Mouse (Mus musculus): ENCODE measurements around the gene Satb1. TPM values are rescaled to one million over a fixed set of nuclear protein-coding genes. Genes with fewer than 3 reads are reported as not detected.

Satb1 gene
- polyA plus RNA-seq, 1 experiment from 2014 or later = 34.2 TPM

- peaks cover 14% of the 10 kb centered on the region for H3K4me1 ChIP-seq (ENCODE audit: control insufficient read depth, insufficient read depth, low read length)
- DNase-seq = peak; percentile 50
- H3K36me3 ChIP-seq (ENCODE audit: control insufficient read depth, insufficient read depth, low read length) = no peaks in the 10 kb centered on the region
- peak overlapping the region; percentile 72 for H3K9ac ChIP-seq (replicated peaks; ENCODE audit: low read length)
- H3K4me2 ChIP-seq (ENCODE audit: low read length) = peak overlapping the region; percentile 100
- under 1% methylated on average over 57 of the region's 57 CpGs for WGBS
- peak overlapping the region; percentile 65 for H3K4me3 ChIP-seq (replicated peaks; ENCODE audit: low read depth, low read length)
- ATAC-seq (ENCODE audit: low FRiP score, low TSS enrichment) = peak; percentile 35; the same call in 1 of the 2 replicates
- H3K27me3 ChIP-seq (ENCODE audit: control insufficient read depth, insufficient read depth, low read length) = peaks cover 43% of the 10 kb centered on the region
- H3K9me3 ChIP-seq (ENCODE audit: control insufficient read depth, low read length) = no peaks in the 10 kb centered on the region
- no peak overlapping the region for H3K27ac ChIP-seq (replicated peaks; ENCODE audit: low read depth, low read length)
Observed at GRCm38 (mm10) chr17:51831702-51832420, 1.2 kb downstream of the Satb1 start.

GRCm38 (mm10) chr17:51831121-51831701 is 1.9 kb downstream of the Satb1 start:
- Histone ChIP-seq H3K27ac (replicated peaks; ENCODE audit: low read depth, low read length) (no peak overlapping the region), H3K27me3 (ENCODE audit: control insufficient read depth, insufficient read depth, low read length) (peaks cover 43% of the 10 kb centered on the region), H3K9ac (replicated peaks; ENCODE audit: low read length) (peak overlapping the region; percentile 72; the same call in 1 of the 2 replicates), H3K9me3 (ENCODE audit: control insufficient read depth, low read length) (no peaks in the 10 kb centered on the region), H3K4me3 (replicated peaks; ENCODE audit: low read depth, low read length) (peak overlapping the region; percentile 65), H3K36me3 (ENCODE audit: control insufficient read depth, insufficient read depth, low read length) (no peaks in the 10 kb centered on the region), H3K4me2 (ENCODE audit: low read length) (peak overlapping the region; percentile 100), H3K4me1 (ENCODE audit: control insufficient read depth, insufficient read depth, low read length) (peaks cover 14% of the 10 kb centered on the region)
- DNase-seq (peak; percentile 11), ATAC-seq (ENCODE audit: low FRiP score, low TSS enrichment) (no peak)
- WGBS = 12% methylated on average over 14 of the region's 14 CpGs

- H3K9ac ChIP-seq (replicated peaks; ENCODE audit: low read length) = no peak overlapping the region
- H3K4me1 ChIP-seq (ENCODE audit: control insufficient read depth, insufficient read depth, low read length) = peaks cover 14% of the 10 kb centered on the region
- no peaks in the 10 kb centered on the region for H3K9me3 ChIP-seq (ENCODE audit: control insufficient read depth, low read length)
- no peak overlapping the region for H3K4me3 ChIP-seq (replicated peaks; ENCODE audit: low read depth, low read length)
- H3K4me2 ChIP-seq (ENCODE audit: low read length) = no peak overlapping the region
- DNase-seq (no peak), ATAC-seq (ENCODE audit: low FRiP score, low TSS enrichment) (no peak)
- H3K36me3 ChIP-seq (ENCODE audit: control insufficient read depth, insufficient read depth, low read length) = no peaks in the 10 kb centered on the region
- no peak overlapping the region for H3K27ac ChIP-seq (replicated peaks; ENCODE audit: low read depth, low read length)
- peaks cover 34% of the 10 kb centered on the region for H3K27me3 ChIP-seq (ENCODE audit: control insufficient read depth, insufficient read depth, low read length)
Observed at GRCm38 (mm10) chr17:51829436-51829835, 3.7 kb downstream of the Satb1 start.

GRCm38 (mm10) chr17:51827922-51828410 is 5.1 kb downstream of the Satb1 start:
- DNase-seq = no peak
- WGBS = 77% methylated on average over 8 of the region's 8 CpGs
- no peak for ATAC-seq (ENCODE audit: low FRiP score, low TSS enrichment)

GRCm38 (mm10) chr17:51826461-51826860 is 6.6 kb downstream of the Satb1 start:
- DNase-seq = no peak
- no peak overlapping the region for H3K27ac ChIP-seq (replicated peaks; ENCODE audit: low read depth, low read length)
- ATAC-seq (ENCODE audit: low FRiP score, low TSS enrichment) = no peak
- no peak overlapping the region for H3K4me2 ChIP-seq (ENCODE audit: low read length)
- no peaks in the 10 kb centered on the region for H3K36me3 ChIP-seq (ENCODE audit: control insufficient read depth, insufficient read depth, low read length)
- no peaks in the 10 kb centered on the region for H3K9me3 ChIP-seq (ENCODE audit: control insufficient read depth, low read length)
- peaks cover 14% of the 10 kb centered on the region; the same call in 1 of the 2 replicates for H3K27me3 ChIP-seq (ENCODE audit: control insufficient read depth, insufficient read depth, low read length)
- no peak overlapping the region for H3K4me3 ChIP-seq (replicated peaks; ENCODE audit: low read depth, low read length)
- H3K9ac ChIP-seq (replicated peaks; ENCODE audit: low read length) = no peak overlapping the region
- peaks cover 2% of the 10 kb centered on the region; the same call in 1 of the 2 replicates for H3K4me1 ChIP-seq (ENCODE audit: control insufficient read depth, insufficient read depth, low read length)
- 72% methylated on average over 4 of the region's 4 CpGs for WGBS

More at GRCm38 (mm10) chr17:51827922-51828410, 5.1 kb downstream of the Satb1 start:
- Histone ChIP-seq H3K27ac (replicated peaks; ENCODE audit: low read depth, low read length) (no peak overlapping the region), H3K4me3 (replicated peaks; ENCODE audit: low read depth, low read length) (no peak overlapping the region), H3K4me1 (ENCODE audit: control insufficient read depth, insufficient read depth, low read length) (peaks cover 8% of the 10 kb centered on the region), H3K27me3 (ENCODE audit: control insufficient read depth, insufficient read depth, low read length) (peaks cover 21% of the 10 kb centered on the region; the same call in 1 of the 2 replicates), H3K9ac (replicated peaks; ENCODE audit: low read length) (no peak overlapping the region), H3K4me2 (ENCODE audit: low read length) (no peak overlapping the region), H3K9me3 (ENCODE audit: control insufficient read depth, low read length) (no peaks in the 10 kb centered on the region), H3K36me3 (ENCODE audit: control insufficient read depth, insufficient read depth, low read length) (no peaks in the 10 kb centered on the region)

- no peaks in the 10 kb centered on the region for H3K27me3 ChIP-seq (ENCODE audit: control insufficient read depth, insufficient read depth, low read length)
- no peak overlapping the region for H3K27ac ChIP-seq (replicated peaks; ENCODE audit: low read depth, low read length)
- H3K9me3 ChIP-seq (ENCODE audit: control insufficient read depth, low read length) = no peaks in the 10 kb centered on the region
- ATAC-seq (ENCODE audit: low FRiP score, low TSS enrichment) (no peak), DNase-seq (no peak)
- H3K4me1 ChIP-seq (ENCODE audit: control insufficient read depth, insufficient read depth, low read length) = peaks cover 6% of the 10 kb centered on the region; the same call in 1 of the 2 replicates
- H3K36me3 ChIP-seq (ENCODE audit: control insufficient read depth, insufficient read depth, low read length) = no peaks in the 10 kb centered on the region
- no peak overlapping the region for H3K4me2 ChIP-seq (ENCODE audit: low read length)
- H3K9ac ChIP-seq (replicated peaks; ENCODE audit: low read length) = no peak overlapping the region
- no peak overlapping the region for H3K4me3 ChIP-seq (replicated peaks; ENCODE audit: low read depth, low read length)
- WGBS = 24% methylated on average over 6 of the region's 6 CpGs
Observed at GRCm38 (mm10) chr17:51814301-51814700, 18.8 kb downstream of the Satb1 start.

- Histone ChIP-seq H3K9ac (replicated peaks; ENCODE audit: low read length) (peak overlapping the region; percentile 94), H3K4me1 (ENCODE audit: control insufficient read depth, insufficient read depth, low read length) (peaks cover 6% of the 10 kb centered on the region; the same call in 1 of the 2 replicates), H3K4me2 (ENCODE audit: low read length) (peak overlapping the region; percentile 71), H3K4me3 (replicated peaks; ENCODE audit: low read depth, low read length) (peak overlapping the region; percentile 91), H3K9me3 (ENCODE audit: control insufficient read depth, low read length) (no peaks in the 10 kb centered on the region), H3K27me3 (ENCODE audit: control insufficient read depth, insufficient read depth, low read length) (no peaks in the 10 kb centered on the region), H3K27ac (replicated peaks; ENCODE audit: low read depth, low read length) (peak overlapping the region; percentile 96), H3K36me3 (ENCODE audit: control insufficient read depth, insufficient read depth, low read length) (0 out of 2 replicates have a peak, but pooled peaks cover under 1% of the 10 kb centered on the region)
- DNase-seq = no peak
- no peak for ATAC-seq (ENCODE audit: low FRiP score, low TSS enrichment)
- WGBS = 2% methylated on average over 6 of the region's 6 CpGs
Observed at GRCm38 (mm10) chr17:51813784-51814120, 19.3 kb downstream of the Satb1 start.

GRCm38 (mm10) chr17:51812942-51813783 is 19.9 kb downstream of the Satb1 start:
- Histone ChIP-seq H3K27me3 (ENCODE audit: control insufficient read depth, insufficient read depth, low read length) (no peaks in the 10 kb centered on the region), H3K27ac (replicated peaks; ENCODE audit: low read depth, low read length) (peak overlapping the region; percentile 96), H3K4me1 (ENCODE audit: control insufficient read depth, insufficient read depth, low read length) (peaks cover 6% of the 10 kb centered on the region; the same call in 1 of the 2 replicates), H3K36me3 (ENCODE audit: control insufficient read depth, insufficient read depth, low read length) (0 out of 2 replicates have a peak, but pooled peaks cover 4% of the 10 kb centered on the region), H3K4me2 (ENCODE audit: low read length) (peak overlapping the region; percentile 71), H3K9me3 (ENCODE audit: control insufficient read depth, low read length) (no peaks in the 10 kb centered on the region), H3K4me3 (replicated peaks; ENCODE audit: low read depth, low read length) (peak overlapping the region; percentile 91), H3K9ac (replicated peaks; ENCODE audit: low read length) (peak overlapping the region; percentile 94)
- WGBS = 1% methylated on average over 96 of the region's 115 CpGs
- ATAC-seq (ENCODE audit: low FRiP score, low TSS enrichment) = peak; percentile 86
- DNase-seq = peak; percentile 89
